Mouse (Mus musculus): ENCODE measurements around the gene Tyrobp. TPM values are rescaled to one million over a fixed set of nuclear protein-coding genes. Genes with fewer than 3 reads are reported as not detected.

Gene Tyrobp
- polyA plus RNA-seq, 1 experiment, result 182 TPM

- DNase-seq (ENCODE audit: low read depth), result no peak
These were observed 50.0 kb downstream of the Tyrobp start for GRCm38 (mm10) chr7:30463568-30463967.

DNA sequence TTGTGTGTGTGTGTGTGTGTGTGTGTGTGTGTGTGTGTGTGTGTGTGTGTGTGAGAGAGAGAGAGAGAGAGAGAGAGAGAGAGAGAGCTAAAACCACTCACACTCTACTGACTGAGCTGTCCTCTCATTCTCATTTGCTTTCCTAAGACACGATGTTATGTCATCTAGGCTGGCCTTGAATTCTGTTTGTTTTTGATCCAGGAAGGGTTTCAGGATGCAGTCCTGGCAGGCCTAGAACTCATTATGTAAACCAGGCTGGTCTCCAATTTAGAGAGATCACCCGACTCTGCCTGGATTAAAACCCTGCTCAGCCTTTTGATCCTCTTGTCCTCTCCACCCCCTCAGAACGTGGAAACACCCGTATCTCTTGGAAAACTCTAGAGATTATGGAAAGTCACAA is 50.4 kb downstream of the Tyrobp start:
- no peak for DNase-seq (ENCODE audit: low read depth)

DNA sequence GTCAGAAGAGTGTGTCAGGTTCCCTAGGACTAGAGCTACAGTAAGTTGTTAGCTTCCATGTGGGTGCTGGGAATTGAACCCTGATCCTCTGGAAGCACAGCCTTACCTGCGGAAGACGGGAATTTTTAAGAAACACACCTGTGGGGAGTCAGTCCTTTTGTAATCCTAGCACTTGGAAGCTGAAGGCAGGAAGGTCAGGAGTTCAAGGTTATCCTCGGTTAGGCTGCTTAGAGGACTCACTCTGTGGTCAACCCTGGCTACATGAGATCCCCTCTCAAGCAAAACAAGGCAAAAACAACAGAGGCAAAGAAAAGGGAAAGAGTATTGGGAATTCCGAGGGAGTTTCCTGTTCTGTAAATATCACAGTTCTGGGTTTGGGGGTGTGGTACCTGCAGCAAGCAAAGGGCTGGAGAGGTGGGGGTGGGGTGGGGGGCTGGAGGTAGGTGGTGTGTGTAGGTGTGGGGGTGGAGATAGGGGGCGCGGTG is 51.3 kb downstream of the Tyrobp start:
- DNase-seq (ENCODE audit: low read depth), result no peak

Other genes starting within 250 kb of the Tyrobp start
- 16.4 and 18.3 TPM in 2 replicates for gene Zfp146, start 244.0 kb upstream of the Tyrobp start, polyA plus RNA-seq (2012; rRNA removed)
- 7.4 and 16.8 TPM in 2 replicates for gene Cox7a1, start 229.6 kb upstream of the Tyrobp start, polyA plus RNA-seq (2012; rRNA removed)
- 854 and 1,031 TPM in 2 replicates for gene Capns1, start 214.9 kb upstream of the Tyrobp start, polyA plus RNA-seq (2012; rRNA removed)
- gene Polr2i, start 181.8 kb upstream of the Tyrobp start, polyA plus RNA-seq (2012; rRNA removed), result 127 and 134 TPM in 2 replicates
- gene Tbcb, start 181.5 kb upstream of the Tyrobp start, polyA plus RNA-seq (2012; rRNA removed), result 63.0 and 64.8 TPM in 2 replicates
- not detected in 2 replicates for gene Ovol3, start 178.0 kb upstream of the Tyrobp start, polyA plus RNA-seq (2012; rRNA removed)
- 0.96 and 1.3 TPM in 2 replicates for gene Thap8, start 133.7 kb upstream of the Tyrobp start, polyA plus RNA-seq (2012; rRNA removed)
- 28.2 and 30.8 TPM in 2 replicates for gene Wdr62, start 133.3 kb upstream of the Tyrobp start, polyA plus RNA-seq (2012; rRNA removed)
- gene Clip3, start 122.0 kb upstream of the Tyrobp start, polyA plus RNA-seq (2012; rRNA removed), result 6.3 and 12.5 TPM in 2 replicates
- 102 and 105 TPM in 2 replicates for gene Alkbh6, start 105.0 kb upstream of the Tyrobp start, polyA plus RNA-seq (2012; rRNA removed)
- gene Syne4, start 99.0 kb upstream of the Tyrobp start, polyA plus RNA-seq (2012; rRNA removed), result 5.4 and 7.2 TPM in 2 replicates
- gene E130208F15Rik, start 92.0 kb upstream of the Tyrobp start, polyA plus RNA-seq (2012; rRNA removed), result 1.1 and 1.7 TPM in 2 replicates
- gene Sdhaf1, start 89.9 kb upstream of the Tyrobp start, polyA plus RNA-seq (2012; rRNA removed), result 16.8 and 17.2 TPM in 2 replicates
- gene Lrfn3, start 51.0 kb upstream of the Tyrobp start, polyA plus RNA-seq (2012; rRNA removed), result 2.6 and 3.8 TPM in 2 replicates
- 6.8 and 10.8 TPM in 2 replicates for gene Hcst, start 6.1 kb downstream of the Tyrobp start, polyA plus RNA-seq (2012; rRNA removed)
- gene Nfkbid, start 8.0 kb downstream of the Tyrobp start, polyA plus RNA-seq (2012; rRNA removed), result 1.8 and 2.6 TPM in 2 replicates
- 2.5 and 5.4 TPM in 2 replicates for gene Aplp1, start 31.8 kb downstream of the Tyrobp start, polyA plus RNA-seq (2012; rRNA removed)
- not detected in 2 replicates for gene Kirrel2, start 43.9 kb downstream of the Tyrobp start, polyA plus RNA-seq (2012; rRNA removed)
- gene Nphs1, start 44.6 kb downstream of the Tyrobp start, polyA plus RNA-seq (2012; rRNA removed), result not detected in 2 replicates
- gene Prodh2, start 79.9 kb downstream of the Tyrobp start, polyA plus RNA-seq (2012; rRNA removed), result 0.19 and 0.20 TPM in 2 replicates
- gene Arhgap33, start 121.3 kb downstream of the Tyrobp start, polyA plus RNA-seq (2012; rRNA removed), result 9.3 and 13.5 TPM in 2 replicates
- 68.9 and 72.1 TPM in 2 replicates for gene Hspb6, start 138.4 kb downstream of the Tyrobp start, polyA plus RNA-seq (2012; rRNA removed)
- gene Proser3, start 138.5 kb downstream of the Tyrobp start, polyA plus RNA-seq (2012; rRNA removed), result 13.3 and 13.9 TPM in 2 replicates
- 28.9 and 31.8 TPM in 2 replicates for gene Lin37, start 146.1 kb downstream of the Tyrobp start, polyA plus RNA-seq (2012; rRNA removed)
- 46.8 and 55.9 TPM in 2 replicates for gene U2af1l4, start 149.5 kb downstream of the Tyrobp start, polyA plus RNA-seq (2012; rRNA removed)
- gene Gm49396, start 149.6 kb downstream of the Tyrobp start, polyA plus RNA-seq (2012; rRNA removed), result 1.4 and 1.6 TPM in 2 replicates
- 134 and 146 TPM in 2 replicates for gene Psenen, start 149.9 kb downstream of the Tyrobp start, polyA plus RNA-seq (2012; rRNA removed)
- gene Igflr1, start 151.7 kb downstream of the Tyrobp start, polyA plus RNA-seq (2012; rRNA removed), result 4.0 and 5.0 TPM in 2 replicates
- 37.4 and 45.6 TPM in 2 replicates for gene Kmt2b, start 175.0 kb downstream of the Tyrobp start, polyA plus RNA-seq (2012; rRNA removed)
- 1.8 and 2.1 TPM in 2 replicates for gene Zbtb32, start 185.1 kb downstream of the Tyrobp start, polyA plus RNA-seq (2012; rRNA removed)
- 128 and 176 TPM in 2 replicates for gene Upk1a, start 199.1 kb downstream of the Tyrobp start, polyA plus RNA-seq (2012; rRNA removed)
- 518 and 792 TPM in 2 replicates for gene Cox6b1, start 212.4 kb downstream of the Tyrobp start, polyA plus RNA-seq (2012; rRNA removed)
- gene Etv2, start 222.1 kb downstream of the Tyrobp start, polyA plus RNA-seq (2012; rRNA removed), result not detected in 2 replicates
- 46.1 and 54.3 TPM in 2 replicates for gene Rbm42, start 236.6 kb downstream of the Tyrobp start, polyA plus RNA-seq (2012; rRNA removed)

Measured in gonadal fat pad, adult 2 months (tissue).